In genomic region chr3:109129768-109130167, GRCm38 (mm10) we compare ENCODE assay signal across 36 mouse cellular contexts. TPM values are rescaled to one million over a fixed set of nuclear protein-coding genes. Genes with fewer than 3 reads are reported as not detected.
DNase-seq lines count a peak whose midpoint lies in the region; ATAC-seq and TF ChIP-seq lines count a peak whose summit lies in the region.
"Had no signal": no experiment of that assay in that cellular context is flagged by ENCODE, and none has a peak within 500 bp of the region (broad histone marks: within the 10 kb centered on the region; RNA-seq: fewer than 3 reads in every experiment).

No protein-coding gene starts in this region.

- 0 out of 2 replicates have a peak overlapping the region, but pooled peaks have one; percentile 22 for H3K27ac ChIP-seq in liver, postnatal 0 days (ENCODE audit: low read depth)
- H3K27ac ChIP-seq in liver, embryonic 12.5 days = no peak overlapping the region
- H3K27ac ChIP-seq in MEL (ENCODE audit: control insufficient read depth, low read depth, low read length) = peak overlapping the region; percentile 18; the same call in 1 of the 2 replicates
- peak overlapping the region; percentile 11 for H3K27ac ChIP-seq in bone marrow macrophage, adult 2 months (ENCODE audit: insufficient read depth, low read depth, low read length)
- H3K27ac ChIP-seq in embryonic facial prominence, embryonic 10.5 days (replicated peaks) = no peak overlapping the region
- H3K27ac ChIP-seq: embryonic facial prominence, embryonic 12.5 days; hindbrain, embryonic 10.5 days; limb, embryonic 10.5 days; lung, embryonic 15.5 days; midbrain, embryonic 15.5 days; neural tube, embryonic 13.5 days; stomach, postnatal 0 days had no signal

- no peak overlapping the region for H3K9ac ChIP-seq in liver, postnatal 0 days (replicated peaks)
- no peak overlapping the region for H3K9ac ChIP-seq in liver, embryonic 12.5 days
- no peak overlapping the region for H3K9ac ChIP-seq in MEL (ENCODE audit: control insufficient read depth, low read depth, low read length, poor library complexity, severe bottlenecking)
- H3K9ac ChIP-seq: embryonic facial prominence, embryonic 12.5 days; lung, embryonic 15.5 days; midbrain, embryonic 15.5 days; neural tube, embryonic 13.5 days had no signal

- H3K4me2 ChIP-seq in liver, postnatal 0 days (ENCODE audit: low read depth, low read length) = no peak overlapping the region
- H3K4me2 ChIP-seq in liver, embryonic 12.5 days = no peak overlapping the region
- H3K4me2 ChIP-seq: embryonic facial prominence, embryonic 12.5 days; liver, embryonic 11.5 days; lung, embryonic 15.5 days; midbrain, embryonic 15.5 days; neural tube, embryonic 13.5 days had no signal

- TF ChIP-seq RAD21 in MEL (IDR thresholded peaks at IDR 0.05; ENCODE audit: low read depth, low read length) = no peak

- ATAC-seq in liver, postnatal 0 days = peak; percentile 13; the same call in 1 of the 2 replicates
- no peak for ATAC-seq in liver, embryonic 12.5 days
- ATAC-seq in megakaryocyte, adult 5-6 weeks (ENCODE audit: poor library complexity, severe bottlenecking) = peak; percentile 90
- ATAC-seq: hindbrain, embryonic 16.5 days; midbrain, embryonic 15.5 days had no signal

- no peak for TF ChIP-seq EP300 in liver, postnatal 0 days (IDR thresholded peaks at IDR 0.05; ENCODE audit: low read depth)
- peak in 1 of 2 experiments; percentile 7; a peak in 1 of 4 replicates for TF ChIP-seq EP300 in MEL (IDR thresholded peaks at IDR 0.05; ENCODE audit: low read depth in 1 of 2, low read length in 2 of 2)

- no peak for TF ChIP-seq POLR2A in MEL (IDR thresholded peaks at IDR 0.05; ENCODE audit: control insufficient read depth in 1 of 2, insufficient read depth in 1 of 2, low read depth in 1 of 2, low read length in 2 of 2, poor library complexity in 1 of 2)
- no peak for TF ChIP-seq POLR2A in bone marrow macrophage, adult 2 months (IDR thresholded peaks at IDR 0.05; ENCODE audit: borderline replicate concordance, low read depth, low read length)

- H3K4me3 ChIP-seq in liver, postnatal 0 days (ENCODE audit: low read depth, low read length) = no peak overlapping the region
- H3K4me3 ChIP-seq in liver, embryonic 12.5 days = no peak overlapping the region
- H3K4me3 ChIP-seq in MEL (ENCODE audit: control insufficient read depth in 1 of 2, insufficient read depth in 1 of 2, low read depth in 2 of 2, low read length in 2 of 2) = no peak overlapping the region
- no peak overlapping the region for H3K4me3 ChIP-seq in bone marrow macrophage, adult 2 months (ENCODE audit: insufficient read depth, low read length)
- no peak overlapping the region for H3K4me3 ChIP-seq in embryonic facial prominence, embryonic 10.5 days
- H3K4me3 ChIP-seq: embryonic facial prominence, embryonic 12.5 days; hindbrain, embryonic 10.5 days; limb, embryonic 10.5 days; lung, embryonic 15.5 days; midbrain, embryonic 15.5 days; myocyte; neural tube, embryonic 13.5 days had no signal

- TF ChIP-seq CTCF in liver, postnatal 0 days (IDR thresholded peaks at IDR 0.05; ENCODE audit: low read depth) = no peak
- no peak for TF ChIP-seq CTCF in MEL (IDR thresholded peaks at IDR 0.05 in 2 of 3, conservative IDR thresholded peaks at IDR 0.05 in 1 of 3; ENCODE audit: control insufficient read depth in 1 of 3, insufficient read depth in 1 of 3, low read depth in 2 of 3, low read length in 3 of 3, poor library complexity in 1 of 3, severe bottlenecking in 1 of 3)
- TF ChIP-seq CTCF in bone marrow macrophage, adult 2 months (IDR thresholded peaks at IDR 0.05; ENCODE audit: low read depth, low read length) = no peak

- H3K4me1 ChIP-seq in liver, postnatal 0 days (ENCODE audit: insufficient read depth) = peaks cover 3% of the 10 kb centered on the region; the same call in 1 of the 2 replicates
- peaks cover 8% of the 10 kb centered on the region for H3K4me1 ChIP-seq in liver, embryonic 12.5 days
- H3K4me1 ChIP-seq in MEL (ENCODE audit: control insufficient read depth in 1 of 2, insufficient read depth in 2 of 2, low read length in 2 of 2) = peaks cover 0 to 20% of the 10 kb centered on the region in 2 experiments; a peak in 1 of 4 replicates
- peaks cover 20% of the 10 kb centered on the region for H3K4me1 ChIP-seq in bone marrow macrophage, adult 2 months (ENCODE audit: control insufficient read depth, insufficient read depth, low read length)
- peaks cover 7% of the 10 kb centered on the region; the same call in 1 of the 2 replicates for H3K4me1 ChIP-seq in embryonic facial prominence, embryonic 10.5 days
- H3K4me1 ChIP-seq: hindbrain, embryonic 10.5 days; limb, embryonic 10.5 days; midbrain, embryonic 15.5 days; neural tube, embryonic 13.5 days had no signal

- no peaks in the 10 kb centered on the region for H3K36me3 ChIP-seq in liver, postnatal 0 days (replicated peaks; ENCODE audit: insufficient read depth, low read length)
- H3K36me3 ChIP-seq in liver, embryonic 12.5 days = no peaks in the 10 kb centered on the region
- peaks cover 0 to 11% of the 10 kb centered on the region in 2 experiments; a peak in 2 of 4 replicates for H3K36me3 ChIP-seq in MEL (ENCODE audit: control insufficient read depth in 1 of 2, insufficient read depth in 2 of 2, low read length in 2 of 2)
- H3K36me3 ChIP-seq in embryonic facial prominence, embryonic 10.5 days (replicated peaks) = peaks cover 50% of the 10 kb centered on the region
- H3K36me3 ChIP-seq: G1E; midbrain, embryonic 15.5 days had no signal

- DNase-seq in liver, postnatal 0 days = no peak
- DNase-seq in MEL (ENCODE audit: low read depth, low spot score) = peak; percentile 51
- no peak for DNase-seq in layer of hippocampus, postnatal 10 days (ENCODE audit: low spot score in 2 of 2)
- DNase-seq in spleen, postnatal 36 days (ENCODE audit: low spot score in 2 of 2) = no peak
- DNase-seq in embryonic facial prominence, embryonic 10.5 days (ENCODE audit: low spot score) = no peak
- DNase-seq: adrenal gland, postnatal 25 days; B cell, adult 2 months; cerebellum, adult 11 months; cerebellum, postnatal 10 days; gastrocnemius, postnatal 36 days; kidney, adult 18-20 months; kidney, postnatal 4 days; layer of hippocampus, adult 9-11 months had no signal

- H3K27me3 ChIP-seq in liver, postnatal 0 days (ENCODE audit: insufficient read depth, low read length) = no peaks in the 10 kb centered on the region
- no peaks in the 10 kb centered on the region for H3K27me3 ChIP-seq in liver, embryonic 12.5 days (replicated peaks)
- no peaks in the 10 kb centered on the region for H3K27me3 ChIP-seq in MEL (ENCODE audit: control insufficient read depth in 1 of 2, insufficient read depth in 2 of 2, low read length in 2 of 2)
- no peaks in the 10 kb centered on the region for H3K27me3 ChIP-seq in embryonic facial prominence, embryonic 10.5 days (replicated peaks; ENCODE audit: low read depth, poor library complexity, severe bottlenecking)
- H3K27me3 ChIP-seq: CH12.LX; embryonic facial prominence, embryonic 12.5 days; lung, embryonic 15.5 days; midbrain, embryonic 15.5 days; neural tube, embryonic 13.5 days had no signal

- no peaks in the 10 kb centered on the region for H3K79me2 ChIP-seq in MEL (ENCODE audit: control insufficient read depth, insufficient read depth, low read length, poor library complexity)

- 41% methylated on average over 5 of the region's 5 CpGs for WGBS in liver, postnatal 0 days (ENCODE audit: insufficient replicate concordance)
- 49% methylated on average over 5 of the region's 5 CpGs for WGBS in liver, embryonic 12.5 days (ENCODE audit: insufficient replicate concordance)
- WGBS in embryonic facial prominence, embryonic 10.5 days = 80% methylated on average over 5 of the region's 5 CpGs

- H3K9me3 ChIP-seq in liver, postnatal 0 days (ENCODE audit: low read length) = no peaks in the 10 kb centered on the region
- H3K9me3 ChIP-seq in liver, embryonic 12.5 days (replicated peaks) = no peaks in the 10 kb centered on the region
- no peaks in the 10 kb centered on the region for H3K9me3 ChIP-seq in MEL (replicated peaks; ENCODE audit: insufficient read depth, low read length)
- no peaks in the 10 kb centered on the region for H3K9me3 ChIP-seq in embryonic facial prominence, embryonic 10.5 days
- H3K9me3 ChIP-seq: embryonic facial prominence, embryonic 12.5 days; limb, embryonic 10.5 days; lung, embryonic 15.5 days; midbrain, embryonic 15.5 days had no signal

TF ChIP-seq in MEL, 35 proteins besides CTCF, POLR2A, EP300 and RAD21 (continues in another document):
- TF ChIP-seq SMC3 (IDR thresholded peaks at IDR 0.05; ENCODE audit: low read depth, low read length) (no peak), SIN3A (IDR thresholded peaks at IDR 0.05; ENCODE audit: low read length) (no peak), ELF1 (IDR thresholded peaks at IDR 0.05; ENCODE audit: low read depth, low read length) (no peak), ETS1 (IDR thresholded peaks at IDR 0.05; ENCODE audit: low read depth, low read length) (no peak), TCF12 (IDR thresholded peaks at IDR 0.05; ENCODE audit: low read depth, low read length) (no peak), KAT2A (conservative IDR thresholded peaks at IDR 0.05; ENCODE audit: low read depth, low read length) (no peak)

RNA-seq across cellular contexts. Expression of gene Slc25a24, which starts 6.8 kb away (rescaled TPM):
- polyA plus RNA-seq in liver, postnatal 0 days (2015; fragmentation: Nextera tagmentation; extraction: Ambion mirVana) = 4.0 and 5.7 TPM in 2 replicates
- polyA plus RNA-seq in liver, embryonic 12.5 days (2016; fragmentation: Nextera tagmentation; extraction: Ambion mirVana) = 10.0 and 10.1 TPM in 2 replicates
- 5.5 and 5.6 TPM in 2 replicates for total RNA-seq in MEL (2012; rRNA removed)
- 10 to 100 TPM in 1 of 2 experiments, not detected in 1; 14.3 TPM for polyA plus RNA-seq in MEL (2012; ENCODE audit: insufficient read depth in 1 of 2, insufficient read length in 2 of 2, low read depth in 1 of 2, low replicate concordance in 2 of 2, missing spikeins in 1 of 2)
- 46.2 and 48.2 TPM in 2 replicates for polyA plus RNA-seq in bone marrow macrophage, adult 2 months (2012; ENCODE audit: insufficient read depth, insufficient read length, missing spikeins)
- 79.2 and 86.8 TPM in 2 replicates for total RNA-seq in megakaryocyte, adult 5-6 weeks (2015)
- total RNA-seq in megakaryocyte, adult 5-6 weeks (2017) = 87.0 and 90.7 TPM in 2 replicates
- total RNA-seq in layer of hippocampus, postnatal 10 days (2021) = 1 to 10 TPM; 4.1 to 4.9 TPM
- 31.3 and 35.6 TPM in 2 replicates for polyA plus RNA-seq in embryonic facial prominence, embryonic 10.5 days (2016; fragmentation: Nextera tagmentation; extraction: Ambion mirVana)
- polyA plus RNA-seq: G1E had no signal

RNA-seq across cellular contexts. Expression of gene Slc25a54, which starts 49.5 kb away (rescaled TPM):
- not detected in 2 replicates for polyA plus RNA-seq in liver, postnatal 0 days (2015; fragmentation: Nextera tagmentation; extraction: Ambion mirVana)
- not detected in 2 replicates for polyA plus RNA-seq in liver, embryonic 12.5 days (2016; fragmentation: Nextera tagmentation; extraction: Ambion mirVana)
- total RNA-seq in MEL (2012; rRNA removed) = not detected in 2 replicates
- not detected for polyA plus RNA-seq in MEL (2012; ENCODE audit: insufficient read depth in 1 of 2, insufficient read length in 2 of 2, low read depth in 1 of 2, low replicate concordance in 2 of 2, missing spikeins in 1 of 2)
- polyA plus RNA-seq in bone marrow macrophage, adult 2 months (2012; ENCODE audit: insufficient read depth, insufficient read length, missing spikeins) = not detected in 2 replicates
- not detected in 2 replicates for total RNA-seq in megakaryocyte, adult 5-6 weeks (2015)
- not detected in 2 replicates for total RNA-seq in megakaryocyte, adult 5-6 weeks (2017)
- total RNA-seq in layer of hippocampus, postnatal 10 days (2021) = not detected
- not detected in 2 replicates for polyA plus RNA-seq in embryonic facial prominence, embryonic 10.5 days (2016; fragmentation: Nextera tagmentation; extraction: Ambion mirVana)
- total RNA-seq: adrenal gland, postnatal 25 days; CH12.LX; G1E; gastrocnemius, adult 18-20 months; gastrocnemius, postnatal 36 days; left cerebral cortex, adult 8-10 months had no signal
- polyA plus RNA-seq: embryonic facial prominence, embryonic 12.5 days; forebrain, embryonic 11.5 days; G1E; heart, postnatal 0 days; hindbrain, embryonic 10.5 days; hindbrain, embryonic 16.5 days; kidney, embryonic 16.5 days; limb, embryonic 10.5 days; liver, embryonic 11.5 days; lung, embryonic 15.5 days; midbrain, embryonic 15.5 days; neural tube, embryonic 13.5 days; small intestine, adult 2 months; stomach, postnatal 0 days; thymus, postnatal 0 days; urinary bladder, adult 2 months had no signal

Comparison
In these comparisons a context has a peak if more than half of its experiments do, and no peak if none do; other contexts are left out.
1. H3K27ac ChIP-seq: peak in liver, postnatal 0 days (single experiment), MEL (single experiment) and bone marrow macrophage, adult 2 months (single experiment); none in liver, embryonic 12.5 days (single experiment) and embryonic facial prominence, embryonic 10.5 days (single experiment).